Mouse (Mus musculus) urinary bladder, postnatal 36 days (tissue): ENCODE data around the gene Znhit6.

Source experiments
- DNase-seq, 2 experiments: peaks; one replicate each; pipeline ENCODE4 v3.0.0; 2022; ENCODE audit warnings: low spot score in 2 of 2, mixed read lengths in 1 of 2

Gene Znhit6

GRCm38 (mm10) chr3:145646009-145646408 lies 70.0 kb downstream of the Znhit6 start:
- DNase-seq: no peak

- no peak for DNase-seq
Measured at GRCm38 (mm10) chr3:145646666-145647065, 70.7 kb downstream of the Znhit6 start.

- DNase-seq: no peak
Measured at GRCm38 (mm10) chr3:145647416-145647815, 71.4 kb downstream of the Znhit6 start.

- no peak for DNase-seq
Measured at GRCm38 (mm10) chr3:145648097-145648931, 72.3 kb downstream of the Znhit6 start.

DNA sequence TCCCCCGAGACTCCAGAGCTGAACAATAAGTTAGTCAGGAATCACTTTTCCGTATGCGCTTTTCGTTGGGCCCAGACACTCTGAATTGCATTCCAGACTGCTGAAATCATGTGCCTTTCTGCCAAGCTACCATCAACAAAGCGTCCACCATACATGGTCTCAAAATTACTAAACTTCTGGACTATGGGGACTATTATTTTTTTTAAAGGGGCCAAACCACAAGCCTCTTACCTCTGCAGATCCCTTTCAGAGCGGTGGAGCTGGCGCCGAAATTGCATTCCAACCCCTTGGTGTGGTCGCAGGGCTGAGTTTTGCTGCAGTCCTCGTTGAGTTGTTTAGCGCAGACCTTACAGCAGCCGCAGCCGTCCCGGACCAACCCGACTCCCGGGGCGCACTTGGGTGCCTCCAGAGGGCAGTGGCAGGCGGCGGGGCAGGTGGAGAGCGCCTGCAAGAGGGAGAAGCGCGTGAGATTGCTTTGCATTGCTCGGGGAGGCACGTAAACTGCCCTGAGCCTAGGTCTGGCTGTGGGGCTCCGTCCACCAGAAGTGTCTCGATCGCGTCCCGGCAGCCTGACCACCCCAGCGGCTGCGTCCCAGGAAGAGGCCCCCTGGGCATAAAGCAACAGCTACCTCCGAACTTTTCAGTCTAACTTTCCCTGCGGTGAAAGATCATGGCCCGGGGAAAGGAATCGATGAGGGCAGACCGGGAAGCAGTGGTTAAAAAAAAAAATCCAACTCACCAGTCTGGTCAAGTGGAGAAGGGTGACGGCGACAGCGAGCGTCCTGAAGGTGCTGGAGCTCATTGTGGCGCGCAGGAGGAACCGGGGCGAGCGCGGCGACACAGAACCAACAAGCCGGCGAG lies 73.2 kb downstream of the Znhit6 start:
- DNase-seq: peak; percentile 49 to 64

DNA sequence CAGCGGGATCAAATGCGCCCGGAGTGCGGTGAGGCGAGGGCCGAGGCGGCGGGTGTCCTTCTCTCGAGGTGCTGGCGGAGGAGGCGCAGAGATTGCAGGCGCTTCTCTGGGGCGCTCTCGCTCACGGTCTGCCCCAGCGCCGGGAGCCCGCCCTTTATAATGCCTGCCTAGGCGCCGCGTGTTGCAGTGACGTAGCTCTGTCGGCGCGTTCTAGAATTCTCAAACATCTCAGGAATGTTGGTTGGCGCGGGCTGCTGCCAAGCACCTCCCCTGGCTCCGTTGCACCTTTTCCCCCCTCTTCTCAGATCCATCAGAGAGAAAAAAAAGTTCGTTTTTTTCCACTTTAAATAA lies 73.8 kb downstream of the Znhit6 start, which contains the start of gene Ccn1:
Gene Ccn1 (minus strand): TSS at position 130 of the 351 bp plus-strand sequence.
- peak; percentile 58 to 80 for DNase-seq

GRCm38 (mm10) chr3:145650298-145651011 lies 74.5 kb downstream of the Znhit6 start:
- peak in 1 of 2 experiments; percentile 38 for DNase-seq

DNA sequence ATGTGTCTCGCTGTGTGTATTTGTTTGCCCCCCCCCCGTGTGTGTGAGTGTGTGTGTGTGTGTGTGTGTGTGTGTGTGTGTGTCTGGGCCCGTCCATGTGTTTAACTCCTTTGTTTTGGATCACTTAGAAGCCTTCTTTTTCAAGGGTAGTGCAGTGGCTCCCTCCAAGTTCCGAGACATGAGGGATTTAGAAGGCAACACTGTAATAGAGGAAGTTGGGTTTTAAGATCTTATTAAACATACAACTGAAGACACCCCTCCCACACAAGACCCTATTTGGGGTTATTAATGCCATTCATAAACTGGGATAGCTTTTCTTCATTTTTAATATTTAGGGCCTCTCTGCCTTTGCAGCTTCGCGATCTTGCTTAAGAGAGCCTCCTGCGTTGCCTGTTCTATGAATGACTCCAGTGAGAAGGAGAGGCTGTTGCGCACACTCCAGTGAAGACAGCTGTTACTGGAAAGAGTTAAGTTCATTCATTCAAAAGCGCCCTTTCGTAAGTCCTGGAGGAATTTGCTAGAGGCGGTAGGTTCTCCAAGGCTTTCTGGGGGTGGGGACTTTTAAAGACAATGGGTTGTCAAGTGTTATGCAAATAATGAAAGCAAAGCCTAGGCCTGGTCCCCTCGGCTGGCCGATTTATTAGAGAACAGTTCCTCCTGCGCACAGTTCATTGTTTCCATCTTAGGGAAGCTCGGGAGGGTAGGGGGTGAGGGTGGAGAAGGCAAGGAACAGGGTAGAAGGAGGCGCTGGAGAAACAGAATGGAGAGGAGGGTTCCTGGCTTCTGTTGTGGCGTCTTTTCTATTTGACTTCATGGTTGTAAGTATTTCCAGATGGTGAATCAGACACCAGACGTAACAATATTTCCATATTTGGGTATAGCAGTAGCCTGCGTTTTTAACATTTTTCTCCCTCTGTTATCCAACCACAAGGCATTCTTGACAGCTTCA lies 75.3 kb downstream of the Znhit6 start:
- no peak for DNase-seq

DNA sequence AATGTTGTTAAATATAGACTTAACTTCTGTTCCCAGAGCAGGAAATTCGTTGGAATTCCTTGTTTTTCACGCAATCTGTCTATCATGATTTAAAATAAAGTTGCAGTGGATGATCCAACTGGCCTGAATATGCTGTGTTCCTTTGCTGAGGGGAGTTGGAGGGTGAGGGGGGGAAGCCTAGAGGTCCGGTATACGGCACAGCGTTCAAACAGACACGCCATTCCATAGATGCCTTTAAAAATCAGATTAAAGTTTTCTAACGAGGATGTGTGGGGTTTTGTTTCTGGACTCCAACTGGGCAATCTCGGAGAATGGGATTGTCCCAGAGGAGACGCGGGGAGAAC lies 75.9 kb downstream of the Znhit6 start:
- DNase-seq: no peak

DNA sequence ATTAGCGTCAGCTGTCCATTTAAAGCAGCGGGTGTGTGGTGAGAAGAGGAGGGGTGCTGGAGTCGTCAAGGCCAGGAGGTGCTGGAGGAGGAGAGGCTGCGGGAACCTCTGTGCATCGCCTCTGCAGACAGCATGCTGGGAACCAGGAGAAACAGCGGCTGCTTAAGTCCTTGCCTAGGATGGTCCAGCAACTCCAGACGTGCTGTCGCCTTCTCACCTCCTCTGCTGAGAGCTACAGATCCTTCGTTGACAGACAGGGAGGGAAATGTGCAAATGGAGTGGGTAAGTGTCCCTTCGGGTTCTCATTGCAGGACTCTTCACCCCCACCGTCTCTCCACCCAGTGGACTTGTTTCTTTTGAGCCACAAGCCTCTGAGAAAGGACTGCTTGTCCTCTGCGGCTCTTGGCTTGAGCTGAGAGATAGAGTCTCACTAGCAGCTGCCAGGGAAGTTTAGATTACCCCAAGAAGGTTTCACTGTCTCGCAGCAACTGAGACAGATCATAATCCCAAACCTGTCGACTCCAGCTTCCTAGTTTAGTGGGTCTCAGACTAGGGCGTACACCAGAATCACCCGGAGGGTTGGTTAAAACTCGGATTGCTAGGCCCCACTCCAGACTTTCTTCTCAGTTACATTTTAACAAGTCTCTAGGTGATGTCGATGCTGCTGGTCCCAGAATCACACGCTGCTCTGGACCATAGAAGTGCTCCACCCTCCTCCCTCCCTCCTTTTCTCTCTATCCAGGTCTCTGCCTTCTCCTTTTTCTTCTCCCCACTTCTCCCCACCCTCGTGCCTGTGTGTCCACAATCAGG lies 76.5 kb downstream of the Znhit6 start:
- no peak for DNase-seq

GRCm38 (mm10) chr3:145653191-145653940 lies 77.4 kb downstream of the Znhit6 start:
- peak; percentile 54 to 74 for DNase-seq

GRCm38 (mm10) chr3:145654028-145654427 lies 78.0 kb downstream of the Znhit6 start:
- no peak for DNase-seq
